Mouse (Mus musculus): ENCODE measurements around the gene Haghl. TPM values are rescaled to one million over a fixed set of nuclear protein-coding genes. Genes with fewer than 3 reads are reported as not detected.
"Not testable (repeated sequence)": the region's sequence is repeated elsewhere in the genome, so short reads cannot be mapped to it uniquely, and the experiment has no call there.

Haghl gene
- total RNA-seq, 2 experiments from 2014 or later: 116 to 117 TPM

DNA sequence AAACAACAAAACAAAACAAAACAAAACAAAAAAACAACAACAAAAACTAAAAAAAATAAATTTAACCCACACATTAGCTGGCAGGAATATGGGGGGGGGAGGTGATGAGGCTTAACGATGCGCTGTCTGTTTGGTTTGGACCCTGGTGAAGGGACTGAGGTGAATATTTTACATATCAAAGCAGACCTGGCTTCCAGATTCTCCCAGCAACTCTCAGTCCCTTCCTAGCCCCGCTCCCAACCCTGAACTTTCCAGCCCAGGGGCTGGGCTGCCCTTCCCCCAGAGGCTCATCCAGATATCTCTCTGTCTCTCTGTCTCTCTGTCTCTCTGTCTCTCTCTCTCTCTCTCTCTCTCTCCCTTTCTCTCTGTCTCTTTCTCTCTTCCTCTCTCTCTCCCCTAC lies 22.9 kb downstream of the Haghl start:
- peak overlapping the region; percentile 96 for H3K27ac ChIP-seq
- no peak overlapping the region for H3K4me3 ChIP-seq
- no peak for TF ChIP-seq CTCF (conservative IDR thresholded peaks at IDR 0.05)
- no peak for DNase-seq (ENCODE audit: low spot score in 2 of 2)

DNA sequence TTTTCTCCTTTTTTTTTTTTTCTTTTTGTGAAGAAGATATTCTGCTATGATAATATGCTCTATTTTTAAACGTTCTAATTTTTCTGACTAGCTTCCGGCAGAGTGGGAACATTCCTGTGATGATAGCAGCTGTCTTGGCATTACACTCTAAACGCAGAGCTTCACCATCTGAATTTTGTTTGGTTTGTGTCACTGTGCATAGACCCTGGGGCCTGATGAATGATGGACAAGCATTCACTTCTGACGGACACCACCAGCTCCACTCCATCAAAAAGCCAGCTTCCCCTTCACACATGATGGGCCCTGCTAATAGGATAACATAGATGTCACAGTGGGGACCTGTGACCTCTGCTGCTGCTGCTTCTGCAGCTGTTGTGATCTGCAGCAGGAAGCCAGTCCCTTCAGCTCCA lies 23.9 kb downstream of the Haghl start:
- TF ChIP-seq CTCF (conservative IDR thresholded peaks at IDR 0.05): no peak
- DNase-seq (ENCODE audit: low spot score in 2 of 2): peak; percentile 54 to 77
- Histone ChIP-seq H3K27ac (peak overlapping the region; percentile 96), H3K4me3 (no peak overlapping the region)

DNA sequence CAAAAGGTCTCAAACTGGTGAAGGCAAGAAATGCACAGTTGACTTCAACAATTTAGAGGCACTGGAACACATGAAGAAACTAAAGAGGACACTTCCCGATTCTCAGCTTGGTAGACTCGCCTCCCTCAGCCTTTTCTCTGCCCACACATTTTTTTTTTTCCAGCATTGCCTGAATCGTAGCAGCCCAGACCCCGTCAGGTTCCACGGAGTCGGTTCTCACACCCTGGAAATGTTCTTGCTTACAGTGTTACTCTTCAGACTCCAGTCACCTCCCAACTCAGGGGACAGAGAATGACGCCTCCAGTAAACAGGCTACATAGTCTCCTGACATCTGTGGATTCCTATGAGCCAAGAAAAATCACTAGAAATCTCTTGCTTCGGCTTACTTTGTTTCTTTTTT lies 25.3 kb downstream of the Haghl start:
- no peak overlapping the region for H3K4me3 ChIP-seq
- H3K27ac ChIP-seq: peak overlapping the region; percentile 96
- no peak for TF ChIP-seq CTCF (conservative IDR thresholded peaks at IDR 0.05)
- DNase-seq (ENCODE audit: low spot score in 2 of 2): no peak

DNA sequence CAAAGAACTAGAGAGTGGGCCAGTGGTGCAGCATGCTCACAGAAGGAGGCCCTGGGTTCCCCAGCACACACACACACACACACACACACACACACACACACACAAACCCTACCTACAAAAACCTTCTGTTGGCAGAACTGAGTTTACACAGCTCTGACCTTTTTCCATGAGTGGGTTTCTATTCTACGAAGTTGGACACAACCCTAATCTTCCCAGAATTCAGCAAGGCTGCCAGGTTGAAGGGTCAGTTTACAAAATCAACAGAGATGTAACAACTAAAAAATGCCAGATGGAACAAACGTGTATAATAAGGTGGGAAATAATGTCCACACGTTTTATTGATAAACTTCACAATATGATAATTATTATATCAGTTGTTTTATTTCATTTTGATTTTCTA lies 27.8 kb downstream of the Haghl start:
- Histone ChIP-seq H3K4me3 (no peak overlapping the region), H3K27ac (no peak overlapping the region)
- no peak for DNase-seq (ENCODE audit: low spot score in 2 of 2)
- no peak for TF ChIP-seq CTCF (conservative IDR thresholded peaks at IDR 0.05)

DNA sequence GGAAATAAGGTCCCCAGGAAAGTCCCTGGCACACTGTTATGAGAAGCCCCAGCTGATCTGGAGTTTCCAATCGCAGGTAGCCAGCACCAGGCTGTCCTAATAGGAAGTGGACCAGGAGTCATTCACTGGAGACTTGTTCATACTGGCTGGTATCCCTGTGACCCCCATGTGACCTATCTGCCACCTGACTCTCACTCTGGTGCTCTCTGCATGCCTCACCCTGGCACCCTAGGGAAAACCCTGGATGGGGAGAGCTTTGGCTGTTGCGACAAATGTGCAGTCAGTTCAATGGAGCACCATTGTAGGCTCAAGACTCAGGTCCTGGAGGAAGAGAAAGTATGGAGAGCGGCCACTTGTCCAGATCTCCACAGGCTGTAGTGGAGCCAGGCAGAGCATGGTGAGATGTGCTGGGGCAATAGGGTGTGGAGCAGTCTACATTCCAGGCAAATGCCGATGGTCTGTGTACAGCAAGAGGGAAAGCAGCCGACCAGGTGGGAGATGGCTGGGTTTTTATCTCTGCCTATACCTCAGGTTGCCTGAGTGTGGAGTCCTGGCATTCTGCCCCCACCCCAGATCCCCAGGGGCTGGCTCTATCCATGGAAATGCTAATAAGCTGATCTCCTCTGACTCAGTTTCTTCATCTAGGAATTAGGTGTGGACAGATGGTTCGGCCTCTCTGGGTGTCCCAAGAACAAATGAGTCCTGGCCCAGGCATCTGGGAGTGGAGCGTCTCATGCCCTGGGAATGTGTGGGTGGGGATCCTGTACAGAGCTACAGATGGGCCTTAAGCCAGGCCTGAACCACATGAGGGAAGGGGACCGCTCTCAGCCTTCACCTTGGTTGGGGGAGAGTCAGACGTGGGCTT lies 28.9 kb downstream of the Haghl start:
- no peak for DNase-seq (ENCODE audit: low spot score in 2 of 2)
- TF ChIP-seq CTCF (conservative IDR thresholded peaks at IDR 0.05): no peak
- H3K27ac ChIP-seq: no peak overlapping the region
- no peak overlapping the region for H3K4me3 ChIP-seq

DNA sequence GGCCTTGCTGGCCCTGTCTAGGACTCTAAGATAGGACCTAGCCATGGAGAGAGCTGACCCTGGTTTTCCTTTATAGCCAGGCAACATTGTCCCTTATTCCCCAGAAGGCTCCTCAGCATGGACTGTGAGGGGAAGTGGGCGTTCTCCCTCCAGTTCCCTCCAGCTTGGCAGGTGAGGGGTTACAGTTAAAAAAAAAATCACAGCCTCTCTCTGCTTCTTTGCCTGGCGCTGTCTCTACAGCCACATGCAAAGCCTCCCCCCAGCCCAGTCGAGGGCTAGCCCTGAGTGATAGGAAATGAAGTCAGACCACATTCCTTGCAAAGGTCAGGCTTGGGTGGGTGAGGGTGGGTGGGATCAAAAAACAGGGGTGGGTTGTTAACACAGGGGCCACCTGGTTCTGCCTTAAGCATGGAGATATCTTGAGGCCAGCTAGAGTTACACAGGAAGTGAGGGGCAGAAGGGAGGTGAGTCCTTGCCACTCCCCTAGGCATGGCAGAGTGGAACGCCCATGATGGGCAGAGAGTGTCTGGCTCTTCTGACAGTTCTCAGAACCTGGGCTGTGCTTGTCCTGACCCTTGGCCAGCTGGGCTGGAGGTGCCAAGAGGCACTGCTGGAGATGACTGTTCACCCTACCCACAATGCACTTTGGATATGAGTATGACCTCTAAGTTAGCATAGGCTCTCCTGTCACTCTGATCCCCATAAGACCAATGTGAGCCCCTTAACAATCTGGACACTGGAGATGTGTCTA lies 29.7 kb downstream of the Haghl start:
- Histone ChIP-seq H3K27ac (no peak overlapping the region), H3K4me3 (no peak overlapping the region)
- TF ChIP-seq CTCF (conservative IDR thresholded peaks at IDR 0.05): no peak
- DNase-seq (ENCODE audit: low spot score in 2 of 2): no peak

DNA sequence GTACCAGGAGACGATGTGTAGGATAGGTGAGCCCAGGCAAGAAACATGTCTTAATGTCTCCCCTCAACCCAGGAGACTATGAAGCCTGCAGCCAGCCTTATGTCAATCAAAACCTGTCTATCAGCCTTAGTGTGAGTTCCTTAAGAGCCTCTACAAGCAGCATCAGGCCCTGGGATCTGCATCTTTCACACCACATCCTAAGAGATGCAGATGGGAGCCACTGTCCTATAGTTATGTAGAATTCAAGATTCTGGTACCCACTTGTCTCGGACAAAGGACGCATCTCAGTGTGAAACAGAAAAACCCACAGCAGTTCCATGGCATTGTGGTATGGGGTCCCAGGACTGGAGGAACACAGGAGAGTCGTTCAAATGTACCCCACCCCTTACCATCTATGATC lies 30.4 kb downstream of the Haghl start:
- TF ChIP-seq CTCF (conservative IDR thresholded peaks at IDR 0.05): no peak
- Histone ChIP-seq H3K27ac (no peak overlapping the region), H3K4me3 (no peak overlapping the region)
- no peak for DNase-seq (ENCODE audit: low spot score in 2 of 2)

DNA sequence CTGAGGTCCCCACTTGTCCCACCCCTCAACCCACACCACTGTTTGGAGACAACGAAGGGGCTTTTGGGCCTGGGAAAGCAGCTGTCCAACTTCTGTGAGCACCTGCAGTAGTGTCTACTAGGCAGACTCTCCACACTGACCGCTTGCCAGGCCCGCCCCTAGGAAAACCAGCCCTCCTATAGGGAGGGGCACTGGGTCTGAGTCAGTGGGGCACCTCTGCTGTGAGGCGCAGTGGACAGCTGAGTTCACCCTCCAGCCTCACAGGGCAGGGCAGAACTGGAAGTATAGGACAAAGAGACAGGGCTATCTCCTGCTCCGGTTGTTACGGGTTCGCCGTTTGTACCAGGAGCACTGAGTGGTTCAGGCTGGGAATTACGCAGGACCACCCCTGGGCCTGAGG lies 31.2 kb downstream of the Haghl start, which contains the start of gene Msln:
TSS of gene Msln (minus strand) at position 138 of the 400 bp plus-strand sequence.
- H3K27ac ChIP-seq: no peak within 1 kb of the TSS
- DNase-seq (ENCODE audit: low spot score in 2 of 2): no peak
- no peak for TF ChIP-seq CTCF (conservative IDR thresholded peaks at IDR 0.05)
- H3K4me3 ChIP-seq: no peak within 1 kb of the TSS

DNA sequence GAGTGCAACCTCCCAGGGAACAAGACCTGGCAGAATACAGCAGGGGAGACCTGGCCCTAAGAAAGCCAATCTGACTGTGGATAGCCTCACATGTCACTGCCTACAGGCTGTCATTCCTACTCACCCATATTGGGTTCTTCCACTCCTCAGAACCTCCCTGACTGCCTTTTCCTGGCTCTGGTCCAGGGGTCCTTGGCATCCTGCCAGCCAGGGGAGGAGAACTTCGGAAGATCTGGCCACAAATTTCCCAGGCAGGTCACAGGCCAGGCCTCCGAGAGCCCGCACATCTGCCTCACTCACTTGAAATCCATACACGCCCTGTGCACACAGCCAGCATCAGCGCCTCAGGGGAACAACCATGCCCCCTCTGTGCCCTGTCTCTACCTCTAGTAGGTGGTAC lies 34.0 kb downstream of the Haghl start:
- TF ChIP-seq CTCF (conservative IDR thresholded peaks at IDR 0.05): no peak
- no peak overlapping the region for H3K4me3 ChIP-seq
- peak in 1 of 2 experiments; percentile 44 for DNase-seq (ENCODE audit: low spot score in 2 of 2)

DNA sequence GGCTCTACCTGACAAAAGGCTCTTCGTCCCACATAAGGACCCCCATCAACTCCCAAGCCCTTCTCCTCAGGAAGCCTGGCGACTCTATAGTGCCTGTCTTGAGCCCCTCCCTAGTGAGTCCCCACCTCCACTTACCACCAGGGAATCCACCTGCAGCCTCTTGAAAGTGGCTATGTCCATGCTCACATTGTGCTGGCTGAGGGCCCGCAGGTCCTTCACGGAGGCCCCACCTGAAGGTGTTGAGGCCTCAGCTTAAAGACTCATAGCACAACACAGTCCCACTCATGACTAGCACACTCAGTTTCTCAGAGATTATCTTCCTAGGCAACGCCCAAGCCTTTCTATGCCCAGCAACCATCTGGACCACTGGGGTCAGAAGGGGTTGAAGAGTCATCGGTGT lies 36.2 kb downstream of the Haghl start:
- TF ChIP-seq CTCF (conservative IDR thresholded peaks at IDR 0.05): no peak
- H3K4me3 ChIP-seq: no peak overlapping the region

More for the DNA sequence above, 34.0 kb downstream of the Haghl start:
- peak overlapping the region; percentile 33 for H3K27ac ChIP-seq

DNA sequence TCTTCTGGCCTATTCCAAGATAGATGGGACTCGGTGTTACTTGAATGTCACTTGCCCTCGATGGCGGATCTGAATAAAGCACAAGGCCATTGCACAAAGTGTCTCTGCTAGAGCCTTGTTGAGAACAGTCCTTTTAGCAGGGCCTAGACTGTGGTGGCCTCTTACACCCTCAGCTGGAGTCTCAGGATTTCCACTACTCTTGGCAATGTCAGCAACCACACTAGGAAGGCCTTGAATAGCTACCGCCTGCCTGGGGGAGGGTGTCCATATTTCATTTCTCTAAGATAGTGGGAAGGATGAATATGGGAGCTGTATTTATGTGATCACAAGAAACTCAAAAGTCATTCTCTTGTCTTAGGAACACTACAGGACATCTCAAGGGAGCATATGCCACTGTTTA lies 37.2 kb downstream of the Haghl start:
- no peak overlapping the region for H3K4me3 ChIP-seq
- no peak overlapping the region for H3K27ac ChIP-seq
- TF ChIP-seq CTCF (conservative IDR thresholded peaks at IDR 0.05): no peak
- no peak for DNase-seq (ENCODE audit: low spot score in 2 of 2)

More for the DNA sequence above, 36.2 kb downstream of the Haghl start:
- no peak overlapping the region for H3K27ac ChIP-seq
- DNase-seq (ENCODE audit: low spot score in 2 of 2): no peak

DNA sequence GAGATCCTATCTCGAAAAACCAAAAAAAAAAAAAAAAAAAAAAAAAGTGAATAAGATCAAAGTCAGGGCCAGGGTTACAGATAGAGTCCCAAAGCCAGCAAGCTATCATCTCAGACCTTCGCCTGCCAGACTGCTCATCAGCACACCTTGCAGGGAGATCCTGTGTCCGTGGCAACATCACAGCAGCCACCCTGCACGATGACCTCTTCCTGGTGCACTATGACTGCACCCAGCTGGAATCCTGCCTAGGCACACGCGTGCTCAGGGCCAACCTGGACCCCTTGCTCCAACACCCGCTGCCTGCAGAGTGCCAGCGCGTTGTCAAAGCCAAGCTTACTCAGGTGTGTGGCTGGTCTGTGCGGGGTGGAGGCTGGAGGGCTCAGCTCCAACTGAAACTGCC lies 41.2 kb downstream of the Haghl start:
- DNase-seq (ENCODE audit: low spot score in 2 of 2): no peak
- H3K27ac ChIP-seq: no peak overlapping the region

DNA sequence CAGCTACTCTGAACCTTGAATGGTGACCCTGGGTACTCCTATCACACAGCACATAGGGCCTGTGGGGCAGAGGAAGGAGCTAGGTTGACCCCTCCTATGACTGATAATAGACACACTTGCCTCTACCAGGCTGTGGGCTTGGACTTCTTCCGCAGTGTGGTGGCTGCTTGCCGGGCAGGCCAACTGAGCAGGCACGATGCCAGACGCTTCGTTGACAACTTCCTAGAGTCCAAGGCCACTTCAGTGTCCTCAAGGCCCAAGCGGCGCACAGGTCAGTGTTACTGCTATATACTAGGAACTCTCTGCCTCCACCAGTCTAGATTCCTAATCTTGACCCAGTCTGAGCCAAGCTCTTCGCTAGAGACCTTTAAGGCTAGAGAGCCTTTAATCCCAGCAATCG lies 41.6 kb downstream of the Haghl start:
- DNase-seq (ENCODE audit: low spot score in 2 of 2): no peak
- Histone ChIP-seq H3K27ac (no peak overlapping the region), H3K4me3 (no peak overlapping the region)
- TF ChIP-seq CTCF (conservative IDR thresholded peaks at IDR 0.05): no peak

More for the DNA sequence above, 41.2 kb downstream of the Haghl start:
- TF ChIP-seq CTCF (conservative IDR thresholded peaks at IDR 0.05): no peak
- no peak overlapping the region for H3K4me3 ChIP-seq

DNA sequence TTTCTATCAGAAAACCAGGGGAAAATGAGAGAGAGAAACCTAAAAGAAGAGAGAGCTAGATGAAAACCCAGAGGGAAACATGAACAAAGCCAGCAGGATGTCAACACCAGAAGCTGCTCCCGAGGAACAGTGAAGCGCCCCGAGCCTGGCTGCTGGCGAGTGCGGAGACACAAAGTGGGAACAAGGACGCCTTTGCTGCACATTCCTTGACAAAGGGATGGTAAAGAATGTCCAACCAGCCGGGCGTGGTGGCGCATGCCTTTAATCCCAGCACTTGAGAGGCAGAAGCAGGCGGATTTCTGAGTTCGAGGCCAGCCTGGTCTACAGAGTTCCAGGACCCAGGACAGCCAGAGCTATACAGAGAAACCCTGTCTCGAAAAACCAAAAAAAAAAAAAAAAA lies 44.0 kb downstream of the Haghl start:
- not testable (repeated sequence) for H3K4me3 ChIP-seq; H3K27ac ChIP-seq; DNase-seq (ENCODE audit: low spot score in 2 of 2)
